8 mouse cellular contexts compared by ENCODE assay signal in the genomic region with DNA sequence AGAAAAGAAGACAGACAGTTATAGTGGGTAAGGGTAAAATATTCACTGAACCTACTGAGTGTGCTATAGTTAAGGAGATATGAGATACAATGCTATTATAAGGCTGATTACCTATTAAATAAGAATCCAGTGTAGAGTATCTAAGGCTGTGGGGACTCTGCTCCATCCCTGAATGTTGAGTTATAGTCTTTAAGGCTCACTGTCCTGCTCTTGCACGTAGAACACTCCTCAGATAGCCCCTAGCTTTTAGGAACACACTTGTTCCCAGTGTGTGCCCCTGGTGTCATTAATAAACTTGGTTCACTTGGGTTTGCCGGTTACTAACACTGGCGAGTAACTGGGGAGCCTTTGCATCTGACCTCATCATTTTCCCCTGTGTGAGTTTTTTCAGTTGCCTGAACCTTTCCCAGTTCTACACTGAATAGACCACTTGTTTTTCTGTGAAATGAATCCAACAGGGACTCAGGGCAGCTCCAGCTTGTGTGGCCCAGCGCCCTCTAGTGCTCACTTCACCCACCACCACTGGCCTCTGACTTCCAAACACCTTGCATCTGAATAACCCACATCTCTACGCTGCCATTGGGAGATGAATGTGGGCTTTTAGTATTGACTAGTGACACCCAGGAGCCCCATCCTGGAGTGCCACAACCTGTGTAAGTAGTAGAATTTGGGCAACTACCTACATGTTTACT. TPM values are rescaled to one million over a fixed set of nuclear protein-coding genes. Genes with fewer than 3 reads are reported as not detected.
DNase-seq lines count a peak whose midpoint lies in the region; ATAC-seq lines count a peak whose summit lies in the region.

No protein-coding gene starts in this region.

- DNase-seq in urinary bladder, postnatal 14 days (ENCODE audit: low spot score) = peak; percentile 67
- no peak for DNase-seq in urinary bladder, adult 2 months (ENCODE audit: low spot score)
- peak; percentile 85 for DNase-seq in embryo, embryonic 10.5 days (ENCODE audit: low spot score)
- DNase-seq in gastrocnemius, postnatal 14 days = peak; percentile 69
- peak; percentile 77 for DNase-seq in left cerebral cortex, postnatal 14 days (ENCODE audit: low spot score in 2 of 2)
- peak; percentile 70 for DNase-seq in midbrain, embryonic 10.5 days (ENCODE audit: low spot score)
- peak; percentile 39 to 79 for DNase-seq in spleen, postnatal 10 days (ENCODE audit: low spot score in 2 of 2)

- 27% methylated on average over 5 of the region's 5 CpGs for WGBS in intestine, embryonic 15.5 days
- WGBS in midbrain, embryonic 10.5 days = 33% methylated on average over 5 of the region's 5 CpGs

- H3K9ac ChIP-seq in intestine, embryonic 15.5 days = no peak overlapping the region

- H3K9me3 ChIP-seq in intestine, embryonic 15.5 days = no peaks in the 10 kb centered on the region
- H3K9me3 ChIP-seq in midbrain, embryonic 10.5 days (replicated peaks) = no peaks in the 10 kb centered on the region

- H3K4me3 ChIP-seq in intestine, embryonic 15.5 days (replicated peaks) = no peak overlapping the region
- no peak overlapping the region for H3K4me3 ChIP-seq in midbrain, embryonic 10.5 days

- intact Hi-C loops in gastrocnemius, postnatal 14 days (cut with DNase I; ENCODE audit: low total_unique reads) = loop anchor here (5.0 kb wide), 2 partner anchors 34 to 54 kb away; a partner anchor contains a TSS
- intact Hi-C loops in left cerebral cortex, postnatal 14 days (cut with DNase I) = loop anchor here (5.0 kb wide), 2 partner anchors 34 to 49 kb away; a partner anchor contains a TSS

- no peaks in the 10 kb centered on the region for H3K36me3 ChIP-seq in intestine, embryonic 15.5 days
- no peaks in the 10 kb centered on the region for H3K36me3 ChIP-seq in midbrain, embryonic 10.5 days

- no peak overlapping the region for H3K27ac ChIP-seq in intestine, embryonic 15.5 days
- no peak overlapping the region for H3K27ac ChIP-seq in midbrain, embryonic 10.5 days (replicated peaks)

- peak; percentile 91 for ATAC-seq in intestine, embryonic 15.5 days

- H3K4me2 ChIP-seq in intestine, embryonic 15.5 days (replicated peaks) = no peak overlapping the region

- no peaks in the 10 kb centered on the region for H3K27me3 ChIP-seq in intestine, embryonic 15.5 days (replicated peaks)
- H3K27me3 ChIP-seq in midbrain, embryonic 10.5 days (ENCODE audit: low read depth, poor library complexity, severe bottlenecking) = no peaks in the 10 kb centered on the region

- H3K4me1 ChIP-seq in intestine, embryonic 15.5 days (replicated peaks) = no peaks in the 10 kb centered on the region
- H3K4me1 ChIP-seq in midbrain, embryonic 10.5 days = no peaks in the 10 kb centered on the region

RNA-seq across cellular contexts. Expression of a gene that starts 34.5 kb away (rescaled TPM):
- polyA plus RNA-seq in urinary bladder, adult 2 months (2012; rRNA removed) = 69.0 and 72.7 TPM in 2 replicates
- 10 to 100 TPM; 31.9 to 45.4 TPM for total RNA-seq in gastrocnemius, postnatal 14 days (2021)
- polyA plus RNA-seq in intestine, embryonic 15.5 days (2015; fragmentation: Nextera tagmentation; extraction: Ambion mirVana) = 21.8 and 26.3 TPM in 2 replicates
- total RNA-seq in left cerebral cortex, postnatal 14 days (2021) = 10 to 100 TPM; 14.4 to 20.7 TPM
- 11.0 and 14.9 TPM in 2 replicates for polyA plus RNA-seq in midbrain, embryonic 10.5 days (2016; fragmentation: Nextera tagmentation; extraction: Ambion mirVana)

RNA-seq across cellular contexts. Expression of a gene that starts 48.1 kb away (rescaled TPM):
- 3.2 and 3.8 TPM in 2 replicates for polyA plus RNA-seq in urinary bladder, adult 2 months (2012; rRNA removed)
- not detected for total RNA-seq in gastrocnemius, postnatal 14 days (2021)
- 0.16 and 0.51 TPM in 2 replicates for polyA plus RNA-seq in intestine, embryonic 15.5 days (2015; fragmentation: Nextera tagmentation; extraction: Ambion mirVana)
- total RNA-seq in left cerebral cortex, postnatal 14 days (2021) = not detected
- polyA plus RNA-seq in midbrain, embryonic 10.5 days (2016; fragmentation: Nextera tagmentation; extraction: Ambion mirVana) = 0.17 TPM in 1 of 2 replicates, not detected in the other

RNA-seq across cellular contexts. Expression of a gene that starts 51.3 kb away (rescaled TPM):
- polyA plus RNA-seq in urinary bladder, adult 2 months (2012; rRNA removed) = 0.04 and 0.07 TPM in 2 replicates
- not detected for total RNA-seq in gastrocnemius, postnatal 14 days (2021)
- 3.6 and 4.9 TPM in 2 replicates for polyA plus RNA-seq in intestine, embryonic 15.5 days (2015; fragmentation: Nextera tagmentation; extraction: Ambion mirVana)
- total RNA-seq in left cerebral cortex, postnatal 14 days (2021) = 1 to 10 TPM; 1.3 to 2.6 TPM
- polyA plus RNA-seq in midbrain, embryonic 10.5 days (2016; fragmentation: Nextera tagmentation; extraction: Ambion mirVana) = 0.56 and 0.93 TPM in 2 replicates

RNA-seq across cellular contexts. Expression of a gene that starts 57.2 kb away (rescaled TPM):
- 20.2 and 21.5 TPM in 2 replicates for polyA plus RNA-seq in urinary bladder, adult 2 months (2012; rRNA removed)
- total RNA-seq in gastrocnemius, postnatal 14 days (2021) = 1 to 10 TPM; 4.5 to 5.2 TPM
- polyA plus RNA-seq in intestine, embryonic 15.5 days (2015; fragmentation: Nextera tagmentation; extraction: Ambion mirVana) = 11.1 and 11.2 TPM in 2 replicates
- 10 to 100 TPM; 51.4 to 53.5 TPM for total RNA-seq in left cerebral cortex, postnatal 14 days (2021)
- polyA plus RNA-seq in midbrain, embryonic 10.5 days (2016; fragmentation: Nextera tagmentation; extraction: Ambion mirVana) = 12.8 and 15.1 TPM in 2 replicates
